Mouse (Mus musculus) heart, postnatal 36 days (tissue): ENCODE data around the gene Tubd1. TPM values are rescaled to one million over a fixed set of nuclear protein-coding genes. Genes with fewer than 3 reads are reported as not detected.

Source experiments
- microRNA-seq, 2 experiments: library from miRNA; unstranded; fragments of <30 nt; microRNA quantifications; one replicate each; pipeline ENCODE4 v1.2.0; 2021; ENCODE audit warnings: borderline number of aligned reads in 2 of 2
- total RNA-seq, 2 experiments: library from RNA; stranded (reverse); gene quantifications; 2 replicates each; pipeline ENCODE4 v1.2.3; 2021

Gene Tubd1
- total RNA-seq, 2 experiments from 2014 or later, result 6.2 to 6.7 TPM

Small RNA genes within 50 kb of the gene (microRNA-seq; reads per million reads assigned to microRNA genes)
- 2,389 to 2,451 reads per million in 2 experiments for gene Mir21a

Other genes starting within 250 kb of the Tubd1 start
- 10 to 100 TPM; 33.9 to 34.8 TPM for gene Med13, start 187.4 kb upstream of the Tubd1 start, total RNA-seq
- gene Rnft1, start 60.3 kb upstream of the Tubd1 start, total RNA-seq, result 10 to 100 TPM; 29.5 to 29.7 TPM
- 10 to 100 TPM; 19.3 to 23.2 TPM for gene Rps6kb1, start 186 bp upstream of the Tubd1 start, total RNA-seq
- gene Vmp1, start 138.8 kb downstream of the Tubd1 start, total RNA-seq, result 10 to 100 TPM; 49.4 to 69.0 TPM
- gene Ptrh2, start 139.0 kb downstream of the Tubd1 start, total RNA-seq, result 1 to 10 TPM; 6.2 to 7.3 TPM
- 100 to 1,000 TPM; 139 to 149 TPM for gene Cltc, start 212.6 kb downstream of the Tubd1 start, total RNA-seq